Mouse (Mus musculus) midbrain, embryonic 14.5 days (tissue): ENCODE results near the gene Jtb. TPM values are rescaled to one million over a fixed set of nuclear protein-coding genes. Genes with fewer than 3 reads are reported as not detected.
"Not testable (repeated sequence)": the region's sequence is repeated elsewhere in the genome, so short reads cannot be mapped to it uniquely, and the experiment has no call there.

Experiments
- ATAC-seq: fragments of 200-750 bp; cut with Nextera tagmentation; 2 replicates; pipeline ENCODE4 v1.8.0; 2017; ENCODE audit warnings: moderate number of reproducible peaks, moderate library complexity; ENCODE audit not compliant: low FRiP score, low TSS enrichment
- DNase-seq: peaks from one replicate; pipeline ENCODE4 v3.0.0-alpha.2; 2015
- H3K27ac ChIP-seq: fragments of 300-500 bp; sonication (generic); replicated peaks from 2 replicates; pipeline ENCODE4 v1.5.1; 2014; ENCODE audit warnings: mild to moderate bottlenecking, low read depth, low read length, moderate library complexity
- H3K27me3 ChIP-seq: fragments of 300-500 bp; sonication (generic); 2 replicates; pipeline ENCODE4 v1.6.1; 2014; ENCODE audit warnings: low read length, control low read depth, mixed read lengths; ENCODE audit not compliant: control insufficient read depth, insufficient read depth
- H3K36me3 ChIP-seq: fragments of 300-500 bp; sonication (generic); 2 replicates; pipeline ENCODE4 v1.6.1; 2014; ENCODE audit warnings: low read length, control low read depth; ENCODE audit not compliant: control insufficient read depth, insufficient read depth
- H3K4me1 ChIP-seq: fragments of 300-500 bp; sonication (generic); 2 replicates; pipeline ENCODE4 v1.6.1; 2014; ENCODE audit warnings: mild to moderate bottlenecking, antibody characterized with exemption, low read length, control low read depth; ENCODE audit not compliant: control insufficient read depth, insufficient read depth
- H3K4me2 ChIP-seq: fragments of 300-500 bp; sonication (generic); 2 replicates; pipeline ENCODE4 v1.6.1; 2014; ENCODE audit warnings: mild to moderate bottlenecking, low read length, moderate library complexity
- H3K4me3 ChIP-seq: fragments of 300-500 bp; sonication (generic); replicated peaks from 2 replicates; pipeline ENCODE4 v1.5.1; 2014; ENCODE audit warnings: low read depth, low read length
- H3K9ac ChIP-seq: fragments of 300-500 bp; sonication (generic); replicated peaks from 2 replicates; pipeline ENCODE4 v1.6.1; 2014; ENCODE audit warnings: mild to moderate bottlenecking, low read length, moderate library complexity
- H3K9me3 ChIP-seq: fragments of 300-500 bp; sonication (generic); 2 replicates; pipeline ENCODE4 v1.6.1; 2016; ENCODE audit warnings: low read length, control low read depth, mixed read lengths; ENCODE audit not compliant: control insufficient read depth
- WGBS: fragments of 180-500 bp; shearing (Covaris S2); extraction: QIAGEN DNeasy Blood & Tissue Kit; methylation state at CpG from one replicate; pipeline ENCODE4 v1.1.7; 2014; 5-methylcytosine and 5-hydroxymethylcytosine counted together
- polyA plus RNA-seq: library from polyadenylated mRNA; unstranded; fragments of >200 nt; fragmentation: Nextera tagmentation; extraction: Ambion mirVana; gene quantifications from 2 replicates; pipeline ENCODE4 v1.2.1, GENCODE M21; 2014

Gene Jtb
- polyA plus RNA-seq, 1 experiment from 2014 or later, result 102 TPM

GRCm38 (mm10) chr3:90252659-90253058 lies 21.3 kb downstream of the Jtb start:
- not testable (repeated sequence) for DNase-seq, H3K9me3 ChIP-seq, H3K27me3 ChIP-seq, H3K27ac ChIP-seq, ATAC-seq, H3K4me2 ChIP-seq, H3K4me3 ChIP-seq, H3K9ac ChIP-seq
- Histone ChIP-seq H3K36me3 (peaks cover 19% of the 10 kb centered on the region), H3K4me1 (peaks cover 16% of the 10 kb centered on the region)
- 95% methylated on average over 2 of the region's 2 CpGs for WGBS

GRCm38 (mm10) chr3:90253174-90253573 lies 21.8 kb downstream of the Jtb start:
- ATAC-seq, H3K27me3 ChIP-seq, DNase-seq, H3K9me3 ChIP-seq, H3K27ac ChIP-seq, H3K9ac ChIP-seq: not testable (repeated sequence)
- Histone ChIP-seq H3K36me3 (peaks cover 25% of the 10 kb centered on the region), H3K4me3 (peak overlapping the region; percentile 92), H3K4me2 (peak overlapping the region; percentile 64; the same call in 1 of the 2 replicates), H3K4me1 (peaks cover 16% of the 10 kb centered on the region)
- WGBS, result 82% methylated on average over 1 of the region's 1 CpGs

- H3K4me2 ChIP-seq, result peak within 1 kb of the TSS; percentile 64
- H3K9ac ChIP-seq, result peak within 1 kb of the TSS; percentile 90
- WGBS, result under 1% methylated on average over 40 of the region's 40 CpGs
- H3K9me3 ChIP-seq, result no peaks in the 10 kb centered on the region
- H3K27ac ChIP-seq, result peak within 1 kb of the TSS; percentile 86
- H3K36me3 ChIP-seq, result peaks cover 31% of the 10 kb centered on the region
- H3K27me3 ChIP-seq, result no peaks in the 10 kb centered on the region
- peak; percentile 98 for DNase-seq
- ATAC-seq, result peak; percentile 96
- H3K4me1 ChIP-seq, result peaks cover 12% of the 10 kb centered on the region
- peak within 1 kb of the TSS; percentile 92 for H3K4me3 ChIP-seq
Observed at GRCm38 (mm10) chr3:90253653-90254418, 22.4 kb downstream of the Jtb start, which contains the start of gene Crtc2. Gene Crtc2, plus strand, starts transcription at chr3:90254163.

- H3K27me3 ChIP-seq, result no peaks in the 10 kb centered on the region
- under 1% methylated on average over 41 of the region's 41 CpGs for WGBS
- peaks cover 39% of the 10 kb centered on the region for H3K36me3 ChIP-seq
- DNase-seq (no peak), ATAC-seq (peak; percentile 71)
- H3K4me2 ChIP-seq, result peak overlapping the region; percentile 64
- H3K4me1 ChIP-seq, result peaks cover 8% of the 10 kb centered on the region
- H3K9me3 ChIP-seq, result no peaks in the 10 kb centered on the region
- H3K27ac ChIP-seq, result peak overlapping the region; percentile 86
- peak overlapping the region; percentile 90 for H3K9ac ChIP-seq
- peak overlapping the region; percentile 92 for H3K4me3 ChIP-seq
Observed at GRCm38 (mm10) chr3:90254419-90255193, 23.2 kb downstream of the Jtb start.

GRCm38 (mm10) chr3:90255194-90255565 lies 23.8 kb downstream of the Jtb start:
- Histone ChIP-seq H3K4me1 (peaks cover 8% of the 10 kb centered on the region), H3K36me3 (peaks cover 45% of the 10 kb centered on the region), H3K4me2 (peak overlapping the region; percentile 64), H3K9ac (peak overlapping the region; percentile 90), H3K9me3 (no peaks in the 10 kb centered on the region), H3K27me3 (no peaks in the 10 kb centered on the region), H3K4me3 (peak overlapping the region; percentile 92), H3K27ac (no peak overlapping the region)
- 29% methylated on average over 2 of the region's 2 CpGs for WGBS
- ATAC-seq, result no peak
- no peak for DNase-seq

GRCm38 (mm10) chr3:90255784-90256353 lies 24.5 kb downstream of the Jtb start:
- peak overlapping the region; percentile 64 for H3K4me2 ChIP-seq
- no peaks in the 10 kb centered on the region for H3K9me3 ChIP-seq
- H3K27ac ChIP-seq, result no peak overlapping the region
- DNase-seq (no peak), ATAC-seq (no peak)
- no peaks in the 10 kb centered on the region for H3K27me3 ChIP-seq
- no peak overlapping the region for H3K9ac ChIP-seq
- H3K36me3 ChIP-seq, result peaks cover 48% of the 10 kb centered on the region
- no peak overlapping the region; the same call in none of the 2 replicates for H3K4me3 ChIP-seq
- peaks cover 8% of the 10 kb centered on the region for H3K4me1 ChIP-seq
- 95% methylated on average over 14 of the region's 14 CpGs for WGBS

GRCm38 (mm10) chr3:90256731-90257530 lies 25.5 kb downstream of the Jtb start:
- Histone ChIP-seq H3K4me1 (peaks cover 8% of the 10 kb centered on the region), H3K9ac (no peak overlapping the region), H3K27me3 (no peaks in the 10 kb centered on the region), H3K4me3 (no peak overlapping the region), H3K9me3 (no peaks in the 10 kb centered on the region), H3K36me3 (peaks cover 52% of the 10 kb centered on the region), H3K4me2 (no peak overlapping the region), H3K27ac (no peak overlapping the region)
- no peak for ATAC-seq
- no peak for DNase-seq
- 93% methylated on average over 19 of the region's 19 CpGs for WGBS

GRCm38 (mm10) chr3:90258521-90258920 lies 27.1 kb downstream of the Jtb start:
- no peaks in the 10 kb centered on the region for H3K27me3 ChIP-seq
- WGBS, result 93% methylated on average over 4 of the region's 4 CpGs
- H3K27ac ChIP-seq, result no peak overlapping the region
- peaks cover 8% of the 10 kb centered on the region for H3K4me1 ChIP-seq
- peaks cover 68% of the 10 kb centered on the region for H3K36me3 ChIP-seq
- no peak overlapping the region for H3K4me3 ChIP-seq
- H3K4me2 ChIP-seq, result no peak overlapping the region
- no peaks in the 10 kb centered on the region for H3K9me3 ChIP-seq
- no peak for DNase-seq
- H3K9ac ChIP-seq, result no peak overlapping the region
- ATAC-seq, result no peak
